Mouse (Mus musculus): Measurements from ENCODE around the gene Nln.

- TF ChIP-seq POLR2A (IDR thresholded peaks at IDR 0.05; ENCODE audit: low read depth, low read length) (no peak), CTCF (IDR thresholded peaks at IDR 0.05; ENCODE audit: extremely low read depth, insufficient read depth, insufficient read length, insufficient replicate concordance) (no peak)
Observed at GRCm38 (mm10) chr13:104023356-104023911, 86.0 kb downstream of the Nln start.

Measured in spleen, adult 2 months (tissue).